Mouse (Mus musculus) cortical plate, adult 2 months (tissue): ENCODE measurements around the gene Polr2b. TPM values are rescaled to one million over a fixed set of nuclear protein-coding genes. Genes with fewer than 3 reads are reported as not detected.

Source experiments
- H3K27ac ChIP-seq: fragments of 200-500 bp; 2 replicates; pipeline ENCODE4 v1.5.1; 2012; ENCODE audit warnings: low read length, control low read depth, inconsistent platforms; ENCODE audit not compliant: insufficient read depth
- H3K4me1 ChIP-seq: fragments of 200-500 bp; 2 replicates; pipeline ENCODE4 v1.6.1; 2011; ENCODE audit warnings: low read length; ENCODE audit not compliant: control insufficient read depth, insufficient read depth
- H3K4me3 ChIP-seq: fragments of 200-500 bp; 2 replicates; pipeline ENCODE4 v1.5.1; 2011; ENCODE audit warnings: mild to moderate bottlenecking, low read length, control low read depth; ENCODE audit not compliant: insufficient read depth
- CTCF ChIP-seq: fragments of 200-500 bp; IDR thresholded peaks from 2 replicates; pipeline ENCODE4 v1.5.1; 2011; ENCODE audit warnings: mild to moderate bottlenecking, control low read depth, low read length; ENCODE audit not compliant: insufficient read depth; ENCODE audit errors: extremely low read depth
- POLR2A ChIP-seq: fragments of 200-500 bp; IDR thresholded peaks from 2 replicates; pipeline ENCODE4 v1.6.1; 2011; ENCODE audit warnings: mild to moderate bottlenecking, low read length, control low read depth; ENCODE audit not compliant: insufficient read depth; ENCODE audit errors: extremely low read depth
- polyA plus RNA-seq: library from polyadenylated mRNA; depleted of rRNA; stranded (reverse); fragments of >200 nt; gene quantifications from 2 replicates; pipeline ENCODE4 v1.2.3, GENCODE M21; 2012; rRNA removed

Gene Polr2b
- polyA plus RNA-seq, 1 experiment: 35.4 TPM

- TF ChIP-seq POLR2A (no peak), CTCF (no peak)
Measured at GRCm38 (mm10) chr5:77393990-77394618, 84.2 kb downstream of the Polr2b start.

GRCm38 (mm10) chr5:77398285-77399057, 88.5 kb downstream of the Polr2b start:
- H3K27ac ChIP-seq: no peak overlapping the region
- peaks cover 2% of the 10 kb centered on the region for H3K4me1 ChIP-seq
- no peak overlapping the region for H3K4me3 ChIP-seq
- no peak for TF ChIP-seq POLR2A
- TF ChIP-seq CTCF: no peak

More at GRCm38 (mm10) chr5:77393990-77394618, 84.2 kb downstream of the Polr2b start:
- Histone ChIP-seq H3K27ac (no peak overlapping the region), H3K4me3 (no peak overlapping the region), H3K4me1 (peaks cover 2% of the 10 kb centered on the region)

Other genes with a start within 250 kb of the Polr2b start
- gene Hopx, start 195.0 kb upstream of the Polr2b start, polyA plus RNA-seq: 88.2 and 88.6 TPM in 2 replicates
- gene Spink2, start 98.7 kb upstream of the Polr2b start, polyA plus RNA-seq: not detected in 2 replicates
- 2.4 and 2.6 TPM in 2 replicates for gene Rest, start 44.7 kb upstream of the Polr2b start, polyA plus RNA-seq
- gene Noa1, start 63 bp upstream of the Polr2b start, polyA plus RNA-seq: 18.4 and 18.5 TPM in 2 replicates
- gene Igfbp7, start 97.9 kb downstream of the Polr2b start, polyA plus RNA-seq: 82.1 and 88.9 TPM in 2 replicates